Mouse (Mus musculus) hindbrain, embryonic 11.5 days (tissue): ENCODE measurements around the gene Luc7l3. TPM values are rescaled to one million over a fixed set of nuclear protein-coding genes. Genes with fewer than 3 reads are reported as not detected.

Source experiments
- ATAC-seq: fragments of 200-750 bp; cut with Nextera tagmentation; 2 replicates; pipeline ENCODE4 v1.8.0; 2017; ENCODE audit warnings: mild to moderate bottlenecking, moderate TSS enrichment, moderate library complexity; ENCODE audit not compliant: low FRiP score
- DNase-seq: peaks from one replicate; pipeline ENCODE4 v3.0.0-alpha.2; 2015; ENCODE audit warnings: low spot score
- H3K27ac ChIP-seq: fragments of 300-500 bp; sonication (generic); 2 replicates; pipeline ENCODE4 v1.5.1; 2014; ENCODE audit warnings: mild to moderate bottlenecking, low read depth, low read length
- H3K27me3 ChIP-seq: fragments of 300-500 bp; sonication (generic); 2 replicates; pipeline ENCODE4 v1.6.1; 2014; ENCODE audit warnings: mild to moderate bottlenecking, low read length, moderate library complexity, mixed read lengths; ENCODE audit not compliant: control insufficient read depth, insufficient read depth
- H3K36me3 ChIP-seq: fragments of 300-500 bp; sonication (generic); 2 replicates; pipeline ENCODE4 v1.6.1; 2014; ENCODE audit warnings: mild to moderate bottlenecking, low read length, moderate library complexity, mixed read lengths; ENCODE audit not compliant: control insufficient read depth, insufficient read depth
- H3K4me1 ChIP-seq: fragments of 300-500 bp; sonication (generic); replicated peaks from 2 replicates; pipeline ENCODE4 v1.6.1; 2014; ENCODE audit warnings: low read length, mixed read lengths; ENCODE audit not compliant: control insufficient read depth, insufficient read depth
- H3K4me2 ChIP-seq: fragments of 300-500 bp; sonication (generic); replicated peaks from 2 replicates; pipeline ENCODE4 v1.6.1; 2014; ENCODE audit warnings: mild to moderate bottlenecking, low read depth, low read length
- H3K4me3 ChIP-seq: fragments of 300-500 bp; sonication (generic); 2 replicates; pipeline ENCODE4 v1.5.1; 2014; ENCODE audit warnings: low read depth, low read length
- H3K9ac ChIP-seq: fragments of 300-500 bp; sonication (generic); 2 replicates; pipeline ENCODE4 v1.6.1; 2014; ENCODE audit warnings: low read depth, low read length
- H3K9me3 ChIP-seq: fragments of 300-500 bp; sonication (generic); 2 replicates; pipeline ENCODE4 v1.6.1; 2016; ENCODE audit warnings: low read length; ENCODE audit not compliant: control insufficient read depth
- WGBS: fragments of 180-500 bp; shearing (Covaris S2); extraction: QIAGEN DNeasy Blood & Tissue Kit; methylation state at CpG from one replicate; pipeline ENCODE4 v1.1.7; 2014; 5-methylcytosine and 5-hydroxymethylcytosine counted together
- polyA plus RNA-seq: library from polyadenylated mRNA; unstranded; fragments of >200 nt; fragmentation: Nextera tagmentation; extraction: Ambion mirVana; gene quantifications from 2 replicates; pipeline ENCODE4 v1.2.1, GENCODE M21; 2014

Luc7l3 gene
- polyA plus RNA-seq, 1 experiment from 2014 or later: 125 TPM

GRCm38 (mm10) chr11:94243422-94244180 is 78.2 kb downstream of the Luc7l3 start:
- Histone ChIP-seq H3K9me3 (no peaks in the 10 kb centered on the region), H3K27me3 (no peaks in the 10 kb centered on the region), H3K4me3 (0 out of 2 replicates have a peak overlapping the region, but pooled peaks have one; percentile 15), H3K36me3 (no peaks in the 10 kb centered on the region), H3K4me2 (peak overlapping the region; percentile 39), H3K9ac (peak overlapping the region; percentile 42; the same call in 1 of the 2 replicates), H3K27ac (peak overlapping the region; percentile 47), H3K4me1 (peaks cover 12% of the 10 kb centered on the region)
- DNase-seq: peak; percentile 32
- no peak for ATAC-seq
- 41% methylated on average over 15 of the region's 15 CpGs for WGBS

GRCm38 (mm10) chr11:94242760-94243421 is 78.9 kb downstream of the Luc7l3 start:
- peak; percentile 52 for DNase-seq
- Histone ChIP-seq H3K27ac (peak overlapping the region; percentile 47), H3K4me2 (peak overlapping the region; percentile 39), H3K4me1 (peaks cover 12% of the 10 kb centered on the region), H3K27me3 (no peaks in the 10 kb centered on the region), H3K4me3 (peak overlapping the region; percentile 15; the same call in 1 of the 2 replicates), H3K36me3 (no peaks in the 10 kb centered on the region), H3K9me3 (no peaks in the 10 kb centered on the region), H3K9ac (peak overlapping the region; percentile 42; the same call in 1 of the 2 replicates)
- WGBS: 5% methylated on average over 29 of the region's 29 CpGs
- peak; percentile 50; the same call in 1 of the 2 replicates for ATAC-seq

GRCm38 (mm10) chr11:94239706-94240105 is 82.1 kb downstream of the Luc7l3 start:
- ATAC-seq: no peak
- DNase-seq: no peak
- Histone ChIP-seq H3K4me3 (no peak overlapping the region), H3K27me3 (no peaks in the 10 kb centered on the region), H3K4me1 (peaks cover 12% of the 10 kb centered on the region; the same call in 1 of the 2 replicates), H3K27ac (no peak overlapping the region), H3K9me3 (no peaks in the 10 kb centered on the region), H3K36me3 (no peaks in the 10 kb centered on the region), H3K9ac (no peak overlapping the region), H3K4me2 (no peak overlapping the region)
- 47% methylated on average over 9 of the region's 9 CpGs for WGBS

DNA sequence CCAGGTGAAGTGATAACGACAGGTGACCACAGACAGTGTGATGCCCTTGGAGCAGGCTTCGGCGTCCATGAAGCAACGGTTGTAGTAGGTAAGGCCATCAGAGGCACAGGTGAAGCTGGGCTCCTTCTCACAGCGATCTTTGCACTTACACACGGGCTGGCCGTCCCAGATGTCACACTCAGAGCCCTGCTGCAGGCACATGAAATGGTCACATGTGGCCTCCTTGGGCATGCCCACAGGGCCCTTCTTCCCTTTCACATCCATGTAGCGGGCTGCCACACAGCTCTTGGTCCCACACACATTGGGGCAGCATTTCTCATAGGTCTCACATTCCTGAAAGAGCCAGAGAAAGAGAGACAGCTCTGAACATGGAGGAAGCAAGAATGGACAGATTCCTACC is 83.0 kb downstream of the Luc7l3 start:
- Histone ChIP-seq H3K9me3 (no peaks in the 10 kb centered on the region), H3K27me3 (no peaks in the 10 kb centered on the region), H3K27ac (no peak overlapping the region), H3K4me1 (peaks cover 11% of the 10 kb centered on the region; the same call in 1 of the 2 replicates), H3K9ac (no peak overlapping the region), H3K36me3 (no peaks in the 10 kb centered on the region), H3K4me3 (no peak overlapping the region), H3K4me2 (no peak overlapping the region)
- 95% methylated on average over 8 of the region's 8 CpGs for WGBS
- ATAC-seq (no peak), DNase-seq (no peak)

Other genes with a start within 250 kb of the Luc7l3 start
- 36.7 and 38.9 TPM in 2 replicates for gene Tob1, start 110.5 kb downstream of the Luc7l3 start, polyA plus RNA-seq
- gene Wfikkn2, start 76.0 kb downstream of the Luc7l3 start, polyA plus RNA-seq: 0.95 and 1.8 TPM in 2 replicates
- 0.68 TPM in 1 of 2 replicates, not detected in the other for gene Gm21885, start 40.1 kb downstream of the Luc7l3 start, polyA plus RNA-seq
- 16.3 and 21.7 TPM in 2 replicates for gene Ankrd40, start 6.0 kb upstream of the Luc7l3 start, polyA plus RNA-seq
- gene Abcc3, start 71.0 kb upstream of the Luc7l3 start, polyA plus RNA-seq: 0.57 and 0.94 TPM in 2 replicates
- 10.9 and 19.3 TPM in 2 replicates for gene Cacna1g, start 152.2 kb upstream of the Luc7l3 start, polyA plus RNA-seq
- gene Spata20, start 164.2 kb upstream of the Luc7l3 start, polyA plus RNA-seq: not detected in 2 replicates
- 0.80 and 1.3 TPM in 2 replicates for gene Epn3, start 178.0 kb upstream of the Luc7l3 start, polyA plus RNA-seq
- gene Mycbpap, start 199.8 kb upstream of the Luc7l3 start, polyA plus RNA-seq: 2.1 and 3.3 TPM in 2 replicates
- gene Rsad1, start 227.3 kb upstream of the Luc7l3 start, polyA plus RNA-seq: 3.4 TPM in 2 replicates
- 0.49 and 0.52 TPM in 2 replicates for gene Chad, start 243.1 kb upstream of the Luc7l3 start, polyA plus RNA-seq